Mouse (Mus musculus) activated CD4-positive, CD25-positive, alpha-beta regulatory T cell, adult 4 months (primary cell): ENCODE measurements around the gene Slc17a7. TPM values are rescaled to one million over a fixed set of nuclear protein-coding genes. Genes with fewer than 3 reads are reported as not detected.
A peak's percentile ranks its signal among the peaks of the same experiment; 100 is the strongest.
"Not testable (repeated sequence)": the region's sequence is repeated elsewhere in the genome, so short reads cannot be mapped to it uniquely, and the experiment has no call there.

Source experiments
- ATAC-seq: one replicate; pipeline ENCODE4 v1.8.0; 2017
- polyA plus RNA-seq, 2 experiments: library from polyadenylated mRNA; unstranded; fragments of 100-300 nt; shearing (Covaris generic); gene quantifications; one replicate each; pipeline ENCODE4 v1.2.1; 2017

Slc17a7 gene
- polyA plus RNA-seq, 2 experiments from 2014 or later, result not detected

- no peak for ATAC-seq
Measured at GRCm38 (mm10) chr7:45133446-45134159, 30.1 kb upstream of the Slc17a7 start.

DNA sequence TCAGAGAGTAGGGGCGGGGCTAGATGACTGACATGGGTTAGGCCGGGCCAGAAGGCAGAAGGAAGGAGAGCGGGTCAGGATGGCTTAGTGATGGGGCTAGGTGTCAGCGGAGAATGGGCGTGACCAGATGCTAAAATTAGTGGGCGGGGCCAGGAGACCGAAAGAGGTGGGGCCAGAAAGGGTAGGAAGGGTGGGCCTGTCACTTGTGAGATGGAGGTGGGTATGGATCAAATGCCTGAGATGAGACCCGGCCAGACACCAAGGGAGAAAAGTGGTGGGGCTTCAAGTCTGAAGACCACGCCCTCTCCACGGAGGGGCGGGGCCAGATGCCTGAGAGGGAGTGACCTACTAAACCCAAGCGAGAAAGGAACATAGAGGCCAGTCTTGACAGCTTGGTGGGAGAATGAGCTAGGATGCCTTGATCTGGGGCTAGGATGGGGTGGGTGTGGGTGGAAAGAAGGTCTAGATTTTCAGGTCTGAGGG, 29.2 kb upstream of the Slc17a7 start:
- ATAC-seq, result no peak

- no peak for ATAC-seq
Measured at GRCm38 (mm10) chr7:45135370-45135769, 28.4 kb upstream of the Slc17a7 start.

DNA sequence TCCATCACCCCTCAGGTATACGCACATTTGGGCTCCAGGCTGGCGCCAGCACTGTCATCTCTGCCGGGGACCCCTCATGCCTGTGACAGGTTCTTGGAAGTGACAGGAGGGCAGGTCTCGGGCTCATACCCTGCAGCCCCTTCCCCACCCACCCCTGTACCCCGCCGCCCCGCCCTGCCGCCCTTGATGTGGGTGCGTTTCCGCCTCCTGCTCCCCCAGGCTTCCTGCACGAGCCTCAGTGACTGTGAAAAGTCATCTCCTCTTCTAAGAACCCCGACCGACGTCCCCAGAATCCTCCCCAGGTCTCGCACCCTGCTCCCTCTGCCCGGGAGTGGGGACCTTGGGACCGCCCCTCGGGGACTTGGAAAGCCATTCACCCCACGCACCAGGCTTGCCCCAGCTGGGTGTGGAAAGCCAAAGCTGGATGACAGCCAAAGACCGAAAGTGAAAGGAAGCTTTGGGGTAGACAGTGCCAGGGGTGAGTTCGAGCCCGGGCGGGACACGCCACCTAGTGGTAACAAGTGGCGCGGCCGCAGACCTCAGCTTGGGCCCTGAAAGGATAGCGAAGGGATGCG, 27.7 kb upstream of the Slc17a7 start, which contains the start of the genes Gm45713 and Flt3l:
Gm45713 (minus strand) TSS at position 239 of the 575 bp plus-strand sequence.
Flt3l (minus strand) TSS at position 440 of the 575 bp plus-strand sequence.
- peak; percentile 81 for ATAC-seq

GRCm38 (mm10) chr7:45137171-45138006, 26.4 kb upstream of the Slc17a7 start:
- peak; percentile 12 for ATAC-seq

- ATAC-seq, result no peak
Measured at GRCm38 (mm10) chr7:45138403-45138802, 25.3 kb upstream of the Slc17a7 start.

GRCm38 (mm10) chr7:45139904-45140723, 23.6 kb upstream of the Slc17a7 start:
- no peak for ATAC-seq

- ATAC-seq, result no peak
Measured at GRCm38 (mm10) chr7:45141319-45141718, 22.4 kb upstream of the Slc17a7 start.

GRCm38 (mm10) chr7:45141914-45142313, 21.8 kb upstream of the Slc17a7 start:
- no peak for ATAC-seq

GRCm38 (mm10) chr7:45144368-45145174, 19.2 kb upstream of the Slc17a7 start:
- no peak for ATAC-seq

DNA sequence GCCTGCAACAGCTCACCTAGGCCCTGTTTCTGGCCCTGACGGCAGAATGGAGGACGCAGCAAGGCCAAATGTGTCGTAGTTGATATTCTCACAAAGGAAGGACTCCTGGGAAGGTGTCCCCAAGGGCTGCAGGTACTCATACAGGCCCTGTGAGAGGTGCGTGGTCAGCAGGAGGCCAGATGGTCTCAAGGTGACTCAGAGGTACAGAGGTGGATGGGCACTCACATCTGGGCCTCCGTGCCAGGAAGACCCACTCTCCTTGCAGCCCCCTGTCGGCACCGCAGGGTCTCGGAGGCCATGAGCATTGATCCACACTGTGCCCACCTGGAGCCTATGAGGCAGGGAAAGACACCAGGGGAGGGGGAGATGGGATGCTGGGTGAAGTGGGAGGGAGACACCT, 18.3 kb upstream of the Slc17a7 start:
- ATAC-seq, result no peak

GRCm38 (mm10) chr7:45147267-45147666, 16.5 kb upstream of the Slc17a7 start:
- no peak for ATAC-seq

- no peak for ATAC-seq
Measured at GRCm38 (mm10) chr7:45147899-45148298, 15.8 kb upstream of the Slc17a7 start.

DNA sequence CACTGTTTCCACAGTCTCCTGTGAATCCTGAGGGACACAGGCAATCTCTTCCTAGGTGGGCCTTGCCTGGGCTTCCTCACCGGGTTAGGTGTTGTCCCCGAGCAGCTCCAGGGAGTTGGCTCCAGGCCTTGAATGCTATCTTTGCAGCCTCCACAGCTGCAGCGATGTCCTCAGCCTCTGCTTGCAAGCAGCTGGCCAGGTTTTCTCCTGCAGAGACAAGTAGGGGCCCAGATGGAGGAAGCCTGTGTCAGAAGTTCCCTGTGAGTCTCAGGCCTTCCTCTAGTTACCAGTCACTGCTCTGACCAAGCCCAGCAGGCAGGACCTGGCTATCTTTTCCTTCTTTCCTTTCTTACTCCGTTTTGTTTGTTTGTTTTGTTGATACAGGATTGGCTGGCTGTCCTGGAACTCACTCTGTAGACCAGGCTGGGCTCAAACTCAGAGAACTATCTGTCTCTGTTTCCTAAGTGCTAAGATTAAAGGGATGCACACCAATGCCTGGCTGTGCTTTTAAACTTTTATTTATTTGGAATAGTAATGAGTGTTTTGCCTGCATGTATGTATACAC, 15.1 kb upstream of the Slc17a7 start:
- no peak for ATAC-seq

- ATAC-seq, result no peak
Measured at GRCm38 (mm10) chr7:45149545-45149944, 14.2 kb upstream of the Slc17a7 start.

DNA sequence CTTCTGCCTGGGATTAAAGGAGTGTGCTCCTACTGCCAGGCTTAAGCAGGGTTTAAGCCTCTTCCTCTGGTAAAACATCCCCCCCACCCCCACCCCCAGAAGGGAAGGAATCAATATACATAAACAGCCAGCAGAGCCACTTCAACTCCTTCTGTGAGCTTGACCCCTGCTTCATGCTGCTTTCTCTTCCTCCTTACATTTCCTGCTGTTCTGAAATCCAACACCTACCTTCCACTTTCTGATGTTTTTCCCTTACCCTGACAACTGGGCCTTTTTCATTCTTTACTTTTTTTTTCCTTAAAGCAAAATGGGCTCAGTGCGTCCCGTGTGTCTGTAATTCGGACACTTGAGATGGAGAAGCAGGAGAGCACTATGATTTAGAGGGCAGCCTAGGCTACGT, 13.4 kb upstream of the Slc17a7 start:
- ATAC-seq, result no peak

DNA sequence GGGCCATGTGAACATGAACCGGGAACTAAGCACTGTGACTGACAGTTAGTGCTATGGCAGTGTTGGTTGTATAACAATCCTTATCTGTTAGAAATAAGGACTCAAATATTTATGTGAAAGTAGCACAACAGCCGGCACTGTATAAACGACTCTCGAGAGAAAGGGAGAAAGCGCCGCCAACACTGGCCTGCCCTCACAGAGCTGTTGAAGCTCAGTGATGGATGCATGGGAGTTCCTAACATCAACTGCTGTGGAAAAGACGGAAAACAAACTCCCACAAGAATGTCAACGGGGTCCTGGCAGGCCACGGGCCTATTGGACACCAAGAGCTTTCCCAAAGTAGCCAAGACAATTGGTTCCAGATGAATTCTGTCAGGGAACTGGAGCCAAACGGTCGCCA, 12.4 kb upstream of the Slc17a7 start:
- ATAC-seq, result no peak

DNA sequence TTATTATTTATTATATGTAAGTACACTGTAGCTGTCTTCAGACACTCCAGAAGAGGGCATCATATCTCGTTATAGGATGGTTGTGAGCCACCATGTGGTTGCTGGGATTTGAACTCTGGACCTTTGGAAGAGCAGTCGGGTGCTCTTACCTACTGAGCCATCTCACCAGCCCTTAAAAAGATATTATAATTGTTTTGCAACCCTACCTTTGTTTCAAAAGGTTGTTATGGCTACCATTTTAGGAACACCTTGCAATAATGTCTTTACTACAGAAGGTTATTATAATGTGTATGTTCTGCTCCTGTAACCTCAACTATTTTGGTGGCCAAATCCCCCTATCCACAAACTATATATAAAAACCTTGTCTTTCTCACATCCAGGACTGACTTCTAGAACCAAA, 10.7 kb upstream of the Slc17a7 start:
- ATAC-seq, result not testable (repeated sequence)

- ATAC-seq, result no peak
Measured at GRCm38 (mm10) chr7:45153586-45153985, 10.2 kb upstream of the Slc17a7 start.

GRCm38 (mm10) chr7:45154096-45154992, 9.4 kb upstream of the Slc17a7 start, which contains the start of the genes Pih1d1 and Aldh16a1:
TSS of gene Pih1d1 (plus strand) at chr7:45154303.
TSS of gene Aldh16a1 (minus strand) at chr7:45154584.
- peak; percentile 96 for ATAC-seq
